Mouse (Mus musculus) cerebellum, adult 2 months (tissue): ENCODE results near the gene Kcnc2.
"Not testable (repeated sequence)": the region's sequence is repeated elsewhere in the genome, so short reads cannot be mapped to it uniquely, and the experiment has no call there.

Experiments used
- CTCF ChIP-seq: fragments of 200-500 bp; IDR thresholded peaks from 2 replicates; pipeline ENCODE4 v1.5.1; 2011; ENCODE audit warnings: low read depth, mild to moderate bottlenecking, control low read depth, low read length, moderate library complexity, borderline replicate concordance; ENCODE audit not compliant: insufficient read depth
- POLR2A ChIP-seq: fragments of 200-500 bp; IDR thresholded peaks from 2 replicates; pipeline ENCODE4 v1.6.1; 2011; ENCODE audit warnings: low read length, control low read depth, borderline replicate concordance; ENCODE audit not compliant: insufficient read depth

DNA sequence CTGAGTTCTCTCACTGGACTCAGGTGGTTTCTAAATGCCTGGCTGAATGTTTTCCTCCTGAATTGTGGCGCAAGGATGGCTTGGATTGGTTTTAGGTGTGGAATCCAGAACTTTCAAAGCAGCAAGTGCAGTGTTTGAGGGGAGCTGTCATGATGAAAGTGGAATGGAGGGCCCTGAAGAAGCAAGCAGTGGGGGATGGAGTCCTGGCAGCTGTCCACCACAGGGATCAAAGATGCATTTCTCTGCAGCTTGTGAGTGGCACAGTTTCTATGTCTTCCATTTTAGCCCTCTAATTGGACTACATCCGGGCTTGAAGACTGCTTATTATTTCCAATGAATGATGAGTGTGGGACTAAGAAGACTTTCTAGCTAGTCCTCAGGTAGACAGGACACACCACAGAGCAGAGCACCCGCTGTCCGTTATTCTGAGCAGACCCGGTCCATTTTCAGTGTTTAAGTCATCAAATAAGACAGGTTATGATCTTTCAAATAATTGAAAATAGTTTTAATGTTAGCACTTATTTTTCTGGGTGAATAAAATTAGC, 35.5 kb upstream of the Kcnc2 start:
- not testable (repeated sequence) for TF ChIP-seq CTCF, POLR2A
